Mouse (Mus musculus) gastrocnemius, postnatal 36 days (tissue): ENCODE data around the gene Plaa. TPM values are rescaled to one million over a fixed set of nuclear protein-coding genes. Genes with fewer than 3 reads are reported as not detected.
"Not testable (repeated sequence)": the region's sequence is repeated elsewhere in the genome, so short reads cannot be mapped to it uniquely, and the experiment has no call there.

Source experiments
- DNase-seq, 2 experiments: peaks; one replicate each; pipeline ENCODE4 v3.0.0; 2022
- intact Hi-C: fragments of 180-260 bp; cut with DNase I; formaldehyde crosslinking; loops from one replicate; pipeline ENCODE4 v1.15.1; 2025
- long read RNA-seq, 2 experiments: library from polyadenylated mRNA; stranded (forward); transcript quantifications; one replicate each; pipeline ENCODE4 v2.0.0; 2021
- total RNA-seq, 2 experiments: library from RNA; stranded (reverse); gene quantifications; 2 replicates each; pipeline ENCODE4 v1.2.3; 2021

Gene Plaa
- total RNA-seq = 10 to 100 TPM; 31.3 to 32.6 TPM
- long read RNA-seq, experiment 1, transcript Plaa-201 (14 exons, 2,784 nt) = major isoform, 28 of 37 reads
- long read RNA-seq, experiment 1, partial matches to known transcripts = 4 of 37 reads
- long read RNA-seq, experiment 1, other reads (novel, unspliced or antisense) = 5 of 37 reads
- long read RNA-seq, experiment 2, transcript Plaa-201 (14 exons, 2,784 nt) = major isoform, 29 of 39 reads
- long read RNA-seq, experiment 2, partial matches to known transcripts = 4 of 39 reads
- long read RNA-seq, experiment 2, other reads (novel, unspliced or antisense) = 6 of 39 reads

DNA sequence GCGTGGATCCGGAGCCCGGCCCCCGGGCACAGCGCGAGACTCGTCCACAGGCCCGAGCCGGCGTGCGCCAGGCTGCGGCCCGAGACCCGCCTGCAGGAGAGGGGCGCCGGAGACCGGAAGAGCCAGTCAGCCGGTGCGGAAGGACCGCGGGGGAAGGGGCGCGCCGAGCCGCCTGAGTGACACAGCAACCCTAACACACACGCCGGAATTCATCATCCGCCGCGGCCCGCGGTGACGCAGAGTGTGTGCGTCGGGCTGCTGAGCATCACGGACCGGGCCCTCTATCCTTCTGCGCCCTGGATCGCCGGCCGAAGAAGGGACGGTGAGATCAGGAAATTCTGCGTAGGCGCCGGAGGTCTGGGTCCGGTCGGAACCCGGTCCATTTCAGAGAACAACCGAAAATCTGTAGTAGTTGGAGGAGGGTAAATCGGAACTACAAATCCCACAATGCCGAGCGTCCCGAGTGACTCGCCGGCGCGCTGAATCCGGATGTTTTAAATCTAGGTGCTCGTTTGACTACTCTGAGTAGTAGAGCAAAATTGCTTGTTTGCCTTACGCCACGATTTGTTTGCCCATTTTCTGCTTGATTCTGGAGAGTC lies at the start of gene Plaa:
Plaa (minus strand) TSS at position 214 of the 599 bp plus-strand sequence.
- peak; percentile 82 to 92 for DNase-seq
- intact Hi-C loops = loop anchor here (5.0 kb wide), 1 partner anchor 46 kb away; the partner anchor contains the start of genes Caap1 and Gm10306

GRCm38 (mm10) chr4:94650426-94651175 lies 47.6 kb upstream of the Plaa start:
- intact Hi-C loops = not testable (repeated sequence)

DNA sequence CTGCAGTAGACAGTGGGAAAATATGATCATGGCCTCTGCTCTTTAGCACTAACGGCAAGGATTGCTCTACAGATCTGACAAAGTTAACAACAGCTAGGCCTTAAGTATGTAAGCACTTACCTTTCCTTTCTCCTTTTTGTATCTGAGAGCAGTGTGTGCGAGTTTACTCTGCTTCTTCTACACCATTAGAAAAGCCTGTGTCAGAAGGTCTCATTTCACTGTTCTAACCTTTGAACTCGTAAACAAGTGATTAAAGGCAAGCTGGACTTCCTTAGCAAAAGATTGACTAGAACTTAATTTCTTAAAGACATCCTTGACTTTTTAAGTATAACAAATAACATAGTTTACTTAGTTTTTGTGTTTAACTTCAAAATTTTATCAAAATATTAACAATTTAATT lies 46.9 kb upstream of the Plaa start, which contains the start of gene Lrrc19:
Lrrc19 (minus strand) TSS at position 225 of the 400 bp plus-strand sequence.
- intact Hi-C loops = no loop called here

More at GRCm38 (mm10) chr4:94650426-94651175, 47.6 kb upstream of the Plaa start:
- not testable (repeated sequence) for DNase-seq

DNA sequence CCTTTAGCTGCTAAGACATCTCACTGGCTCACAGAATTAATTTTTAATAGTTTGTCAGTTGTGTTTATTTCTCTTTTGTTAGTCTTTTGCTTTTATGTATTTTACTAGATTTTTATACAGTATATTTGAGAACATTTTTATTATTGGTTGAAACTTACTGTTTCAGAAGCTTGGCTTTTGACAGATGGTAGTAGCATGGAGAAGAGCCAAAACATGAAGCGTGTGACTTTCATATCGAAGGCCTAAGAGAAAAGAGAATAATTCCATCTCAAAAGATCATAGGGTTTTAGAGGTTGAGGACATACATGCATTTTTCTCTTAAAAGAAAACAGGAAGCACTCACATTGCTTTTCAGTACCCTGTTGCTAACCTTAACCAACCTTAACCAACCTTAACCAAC lies 40.1 kb upstream of the Plaa start:
- no peak for DNase-seq
- intact Hi-C loops = no loop called here

More for the DNA sequence above, 46.9 kb upstream of the Plaa start, which contains the start of gene Lrrc19:
- no peak for DNase-seq

DNA sequence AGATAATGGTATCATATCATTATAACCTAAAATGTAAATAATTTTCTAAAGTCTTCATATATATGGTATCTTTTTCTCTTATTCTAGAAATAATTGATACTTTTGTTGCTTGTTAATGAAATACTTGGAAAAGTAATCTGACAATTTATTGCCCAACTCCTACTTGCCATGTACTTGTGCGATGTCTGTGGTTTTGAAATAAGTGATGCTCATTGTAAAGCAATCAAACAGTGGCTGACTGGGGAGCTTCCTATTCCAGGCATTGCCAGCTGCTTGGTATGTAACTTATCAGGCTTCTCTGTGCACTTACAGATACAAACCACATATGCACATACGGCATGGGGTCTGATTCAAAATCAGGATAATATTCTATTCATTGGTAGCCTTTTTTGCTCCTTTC lies 17.0 kb upstream of the Plaa start:
- intact Hi-C loops = no loop called here
- no peak for DNase-seq

DNA sequence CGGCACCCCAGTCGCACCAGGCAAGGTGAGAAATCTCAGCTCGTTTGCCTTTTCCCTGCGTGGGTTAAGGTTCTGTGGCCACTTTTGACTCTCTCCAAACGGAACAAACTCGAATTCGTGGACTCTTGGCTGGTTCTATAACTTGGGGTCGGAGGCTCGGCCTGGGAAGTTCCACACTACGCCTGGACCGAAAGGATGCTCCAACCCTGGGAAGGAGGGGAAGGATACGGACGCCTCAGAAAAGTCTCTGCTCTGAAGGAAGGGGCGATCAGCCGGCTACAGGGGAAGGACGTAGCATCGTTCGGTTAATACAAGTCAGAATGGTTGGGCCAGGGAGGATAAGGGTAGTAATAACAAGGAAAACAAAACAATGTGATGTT lies 11.6 kb upstream of the Plaa start:
- intact Hi-C loops = no loop called here
- no peak for DNase-seq

GRCm38 (mm10) chr4:94613972-94614626 lies 11.1 kb upstream of the Plaa start, which contains the start of gene Ift74:
Gene Ift74, plus strand, starts transcription at chr4:94614491.
- DNase-seq = peak; percentile 73 to 91
- intact Hi-C loops = no loop called here

GRCm38 (mm10) chr4:94610339-94610738 lies 7.3 kb upstream of the Plaa start:
- no peak for DNase-seq
- intact Hi-C loops = no loop called here

DNA sequence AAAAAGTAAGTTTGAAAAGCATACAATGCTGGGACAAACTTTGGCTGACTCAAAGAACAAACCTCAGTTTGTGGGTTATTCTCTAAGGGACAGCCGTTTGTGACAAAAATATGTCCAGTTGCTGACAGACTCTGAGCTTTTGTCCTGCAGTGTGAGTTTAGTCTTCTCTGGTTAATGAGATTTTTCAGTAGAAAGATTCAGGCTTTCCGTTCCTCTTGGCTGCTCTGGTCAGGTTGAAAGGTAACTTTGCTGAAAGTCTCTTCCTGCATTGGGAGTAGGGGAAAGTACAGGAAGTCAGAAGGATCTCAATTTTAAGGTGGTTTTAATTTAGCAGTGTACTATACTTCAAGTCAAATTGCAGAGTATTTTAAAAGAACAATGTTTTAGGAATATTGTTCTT lies 2.5 kb upstream of the Plaa start:
- no peak for DNase-seq
- intact Hi-C loops = no loop called here

DNA sequence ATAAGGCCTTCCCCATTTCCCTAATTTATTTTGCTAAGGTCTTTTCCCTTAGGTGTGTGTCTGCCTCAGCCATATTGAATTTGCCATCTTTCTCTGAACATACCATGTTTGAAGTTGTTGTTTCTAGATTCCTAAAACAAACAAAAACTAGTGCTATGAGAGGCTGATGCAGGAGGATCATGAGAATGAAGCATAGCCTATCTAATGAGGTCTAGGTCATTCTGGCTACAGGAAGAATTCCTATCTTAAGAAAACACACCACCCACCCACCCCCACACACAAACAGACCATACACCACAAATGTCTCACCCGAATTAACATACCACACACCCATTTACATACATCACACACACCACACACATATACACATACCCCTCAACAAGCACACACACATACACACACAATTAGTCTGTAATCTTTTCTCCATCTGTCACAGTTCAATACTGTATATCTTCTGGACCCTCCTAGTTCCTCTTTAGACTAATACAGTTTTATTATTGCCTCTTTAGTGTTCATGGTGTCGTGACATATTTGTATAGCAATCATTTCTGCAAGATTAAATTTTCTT lies 1.5 kb upstream of the Plaa start:
- intact Hi-C loops = loop anchor here (5.0 kb wide), 1 partner anchor 47 kb away; the partner anchor contains the start of genes Caap1 and Gm10306
- no peak for DNase-seq

DNA sequence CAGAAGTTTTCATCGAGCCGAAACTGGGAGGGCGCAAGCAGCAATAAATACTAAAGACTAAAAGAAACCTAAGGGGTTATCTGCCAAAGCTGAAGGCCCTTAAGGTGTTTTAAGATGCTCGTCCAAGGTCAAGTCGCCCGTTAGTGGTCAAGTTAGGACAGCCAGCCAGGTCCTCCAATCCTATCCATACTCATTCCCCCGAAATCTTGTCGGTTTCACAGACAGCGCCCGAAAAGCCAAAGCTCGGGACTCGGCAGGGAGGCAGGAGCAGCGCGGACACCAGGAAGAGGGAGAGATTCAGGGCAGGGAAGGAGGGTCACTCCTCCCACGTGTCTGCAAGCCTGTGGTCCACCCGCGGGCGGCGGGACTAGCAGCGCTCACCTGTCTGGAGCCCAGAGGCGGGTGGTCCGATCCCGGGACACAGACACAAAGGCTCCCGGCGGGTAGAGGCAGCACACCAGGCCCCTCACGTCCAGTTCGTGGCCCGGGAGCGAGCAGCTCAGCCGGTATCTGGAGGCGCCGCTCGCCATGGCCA lies 481 bp downstream of the Plaa start:
- DNase-seq = no peak
- intact Hi-C loops = loop anchor here (5.0 kb wide), 1 partner anchor 45 kb away; the partner anchor contains the start of genes Caap1 and Gm10306

- intact Hi-C loops = loop anchor here (5.0 kb wide), 1 partner anchor 44 kb away; the partner anchor contains the start of genes Caap1 and Gm10306
- no peak for DNase-seq
Measured at GRCm38 (mm10) chr4:94601395-94601794, 1.6 kb downstream of the Plaa start.

DNA sequence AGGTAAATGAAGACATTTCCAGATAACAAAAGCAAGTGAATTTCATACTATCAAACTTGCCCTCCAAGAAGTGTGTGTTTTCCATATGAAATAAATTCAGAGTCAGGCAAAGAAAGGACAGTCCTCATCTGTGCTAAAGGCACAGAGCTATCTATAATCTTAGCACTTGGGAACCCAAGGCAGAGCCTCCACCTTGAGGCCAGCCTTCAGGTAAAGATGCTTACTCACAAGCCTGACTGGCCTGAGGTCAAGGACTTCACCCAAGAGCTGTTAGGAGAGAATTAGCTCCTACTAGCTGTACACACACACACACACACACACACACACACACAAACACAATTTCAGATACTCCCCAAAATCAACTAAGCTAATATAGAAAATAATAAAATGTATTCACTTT lies 10.3 kb downstream of the Plaa start:
- DNase-seq = no peak

GRCm38 (mm10) chr4:94591765-94592381 lies 11.2 kb downstream of the Plaa start:
- DNase-seq = no peak
- intact Hi-C loops = no loop called here

More for the DNA sequence above, 10.3 kb downstream of the Plaa start:
- intact Hi-C loops = no loop called here

- DNase-seq = no peak
- intact Hi-C loops = no loop called here
Measured at GRCm38 (mm10) chr4:94572677-94573076, 30.4 kb downstream of the Plaa start.

DNA sequence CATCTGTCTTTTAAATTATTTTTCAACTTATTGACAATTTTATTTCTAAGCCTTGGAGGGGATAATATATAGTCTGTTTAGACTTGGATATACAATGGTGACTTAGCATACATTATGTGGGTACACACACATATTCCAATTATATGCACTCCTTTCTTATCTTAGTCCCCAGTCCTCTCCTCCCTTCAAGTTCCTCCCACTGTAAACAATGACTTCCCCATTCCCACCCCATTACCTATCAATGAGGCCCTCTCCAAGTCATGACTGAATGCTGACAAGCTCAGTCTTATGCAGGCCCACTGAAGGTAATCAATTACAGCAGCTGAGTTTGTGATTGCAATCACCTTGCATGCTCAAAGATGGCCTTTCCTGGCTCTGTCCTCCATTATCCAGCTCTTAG lies 38.7 kb downstream of the Plaa start:
- intact Hi-C loops = no loop called here
- DNase-seq = no peak

DNA sequence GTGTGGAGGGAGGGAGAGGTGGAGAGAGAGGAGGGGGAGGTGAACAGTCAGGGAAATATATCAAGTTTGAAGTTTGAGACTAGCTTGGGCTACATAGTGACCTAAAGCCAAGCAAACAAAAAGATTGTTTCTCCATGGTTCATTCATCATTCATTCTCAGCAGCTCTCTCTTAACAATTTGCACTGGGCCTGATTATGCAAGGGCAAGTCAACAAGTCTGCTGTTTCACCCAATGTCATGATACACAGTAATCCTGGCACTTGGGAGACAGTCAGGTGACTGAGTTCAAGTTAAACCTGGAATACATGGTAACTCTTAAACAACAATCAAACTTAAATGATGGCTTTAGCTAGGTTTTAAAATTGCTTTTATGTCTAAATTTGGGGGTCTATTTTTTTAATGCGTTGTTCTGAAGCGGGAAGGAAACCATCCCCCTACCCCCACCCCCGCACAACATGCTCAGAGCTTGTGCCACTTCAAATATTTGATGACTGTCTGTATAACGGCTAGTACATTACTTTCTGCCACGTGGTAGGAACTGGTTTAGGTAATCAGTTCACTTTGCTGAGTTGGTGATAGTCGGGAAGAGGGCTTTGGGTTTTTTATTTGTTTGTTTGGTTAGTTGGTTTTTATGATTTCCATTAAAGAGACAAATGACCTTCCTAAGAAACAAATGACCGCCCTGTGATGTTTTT lies 40.9 kb downstream of the Plaa start:
- intact Hi-C loops = no loop called here
- DNase-seq = no peak

DNA sequence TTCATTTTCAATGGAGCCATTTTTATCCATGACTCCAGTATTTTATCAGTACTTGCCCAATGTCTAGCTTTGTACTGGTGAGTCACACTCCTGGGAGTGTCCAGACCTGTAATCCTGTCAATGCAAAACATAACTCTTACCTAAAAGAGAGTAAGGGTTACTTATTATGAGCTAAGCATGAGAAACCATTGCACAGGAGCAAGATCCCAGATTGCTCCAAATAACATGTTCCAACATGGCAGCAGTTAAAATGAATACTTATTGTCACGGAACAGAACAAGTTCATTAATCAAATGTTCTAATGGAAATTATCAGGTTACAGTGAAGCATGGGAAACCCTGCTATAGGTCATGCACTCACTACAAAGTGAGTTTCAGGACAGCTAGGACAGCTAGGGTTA lies 42.7 kb downstream of the Plaa start:
- no peak for DNase-seq

DNA sequence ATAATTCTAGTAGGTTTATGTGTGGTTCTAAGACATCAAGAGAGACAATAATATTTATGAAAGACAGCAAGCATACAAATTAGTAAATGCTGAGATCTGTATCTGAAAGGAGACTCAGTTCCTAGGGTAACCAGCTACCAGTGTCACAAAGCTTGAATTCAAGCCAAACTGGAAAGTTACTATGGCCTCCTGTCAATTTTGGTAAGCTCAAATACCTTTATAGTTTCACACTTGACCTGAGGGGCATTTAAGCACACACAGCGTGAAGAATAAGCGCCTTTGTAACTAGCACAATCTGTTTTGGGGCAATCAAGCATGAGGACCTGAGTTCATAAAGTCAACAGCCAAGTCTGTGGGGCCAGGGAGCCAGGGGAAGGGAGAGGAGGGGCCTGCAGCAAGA lies 43.8 kb downstream of the Plaa start:
- intact Hi-C loops = loop anchor here (5.0 kb wide), 1 partner anchor 43 kb away; the partner anchor contains the start of gene Plaa
- no peak for DNase-seq

More for the DNA sequence above, 42.7 kb downstream of the Plaa start:
- intact Hi-C loops = no loop called here
